Mouse (Mus musculus) C2C12 (cell line): ENCODE results near the gene Twist2. TPM values are rescaled to one million over a fixed set of nuclear protein-coding genes. Genes with fewer than 3 reads are reported as not detected.

Experiments
- H3K27me3 ChIP-seq: one replicate; pipeline ENCODE4 v1.6.1; 2011; ENCODE audit not compliant: control insufficient read depth, insufficient read depth, insufficient read length
- H3K36me3 ChIP-seq: one replicate; pipeline ENCODE4 v1.6.1; 2011; ENCODE audit not compliant: control insufficient read depth, insufficient read depth
- H3K4me3 ChIP-seq: one replicate; pipeline ENCODE4 v1.5.1; 2011; ENCODE audit warnings: mild to moderate bottlenecking, control low read depth; ENCODE audit not compliant: poor library complexity, insufficient read depth, severe bottlenecking
- H3K79me2 ChIP-seq: one replicate; pipeline ENCODE4 v1.6.1; 2011; ENCODE audit not compliant: control insufficient read depth, insufficient read depth
- H3K79me3 ChIP-seq: one replicate; pipeline ENCODE4 v1.6.1; 2011; ENCODE audit warnings: low read depth, control low read depth
- H3ac ChIP-seq: one replicate; pipeline ENCODE3; 2011; ENCODE audit warnings: low read depth; ENCODE audit not compliant: control insufficient read depth, insufficient read length
- CEBPB ChIP-seq: IDR thresholded peaks from one replicate; pipeline ENCODE4 v1.6.1; 2011; ENCODE audit warnings: low read depth, mild to moderate bottlenecking, control low read depth, moderate library complexity
- CTCF ChIP-seq: IDR thresholded peaks from one replicate; pipeline ENCODE4 v1.5.1; 2011; ENCODE audit not compliant: control insufficient read depth, insufficient read depth, insufficient read length
- FOSL1 ChIP-seq: IDR thresholded peaks from one replicate; pipeline ENCODE4 v1.8.0; 2011; ENCODE audit warnings: mild to moderate bottlenecking, low read length; ENCODE audit not compliant: poor library complexity, insufficient read depth, severe bottlenecking
- MAX ChIP-seq: IDR thresholded peaks from one replicate; pipeline ENCODE4 v1.6.1; 2011; ENCODE audit warnings: mild to moderate bottlenecking, control low read depth
- MYOD1 ChIP-seq: IDR thresholded peaks from one replicate; pipeline ENCODE4 v1.6.1; 2011; ENCODE audit warnings: low read depth; ENCODE audit not compliant: control insufficient read depth, insufficient read length
- MYOG ChIP-seq: IDR thresholded peaks from one replicate; pipeline ENCODE4 v1.6.1; 2011; ENCODE audit not compliant: control insufficient read depth, insufficient read length; ENCODE audit errors: extremely low read depth
- USF1 ChIP-seq: IDR thresholded peaks from one replicate; pipeline ENCODE4 v1.6.1; 2011; ENCODE audit warnings: low read depth, mild to moderate bottlenecking, control low read depth, moderate library complexity
- polyA plus RNA-seq: library from polyadenylated mRNA; unstranded; fragments of >200 nt; fragmentation: generic; extraction: Trizol; gene quantifications from one replicate; pipeline ENCODE4 v1.2.1, GENCODE M21; 2012; ENCODE audit warnings: missing spikeins

The Twist2 gene
- polyA plus RNA-seq, 1 experiment = 65.4 TPM

- no peak overlapping the region for H3K4me3 ChIP-seq
- no peaks in the 10 kb centered on the region for H3K27me3 ChIP-seq
- H3K79me2 ChIP-seq = no peaks in the 10 kb centered on the region
- no peaks in the 10 kb centered on the region for H3K79me3 ChIP-seq
- TF ChIP-seq FOSL1 (no peak), MYOG (no peak), USF1 (no peak), CEBPB (no peak), MAX (no peak)
- H3K36me3 ChIP-seq = no peaks in the 10 kb centered on the region
- H3ac ChIP-seq = no peak overlapping the region
Measured at GRCm38 (mm10) chr1:91758600-91759515, 42.4 kb upstream of the Twist2 start.

GRCm38 (mm10) chr1:91760140-91760986 is 40.9 kb upstream of the Twist2 start:
- H3K79me3 ChIP-seq = no peaks in the 10 kb centered on the region
- peaks cover 3% of the 10 kb centered on the region for H3K27me3 ChIP-seq
- TF ChIP-seq CEBPB (no peak), FOSL1 (no peak), MYOG (no peak), MYOD1 (no peak), CTCF (no peak), USF1 (no peak), MAX (no peak)
- H3K79me2 ChIP-seq = no peaks in the 10 kb centered on the region
- H3ac ChIP-seq = no peak overlapping the region
- H3K4me3 ChIP-seq = no peak overlapping the region
- H3K36me3 ChIP-seq = no peaks in the 10 kb centered on the region

- no peak overlapping the region for H3K4me3 ChIP-seq
- no peak overlapping the region for H3ac ChIP-seq
- H3K79me2 ChIP-seq = no peaks in the 10 kb centered on the region
- TF ChIP-seq MYOD1 (no peak), CEBPB (no peak), USF1 (no peak), MAX (no peak), CTCF (no peak), FOSL1 (no peak), MYOG (no peak)
- no peaks in the 10 kb centered on the region for H3K36me3 ChIP-seq
- peaks cover 9% of the 10 kb centered on the region for H3K27me3 ChIP-seq
- H3K79me3 ChIP-seq = no peaks in the 10 kb centered on the region
Measured at GRCm38 (mm10) chr1:91762528-91763091, 38.7 kb upstream of the Twist2 start.

GRCm38 (mm10) chr1:91770221-91770624 is 31.0 kb upstream of the Twist2 start:
- Histone ChIP-seq H3K36me3 (no peaks in the 10 kb centered on the region), H3K27me3 (peaks cover 13% of the 10 kb centered on the region), H3K79me2 (no peaks in the 10 kb centered on the region), H3K79me3 (no peaks in the 10 kb centered on the region), H3K4me3 (no peak overlapping the region), H3ac (no peak overlapping the region)
- TF ChIP-seq MAX (no peak), MYOG (no peak), USF1 (no peak), CTCF (no peak), FOSL1 (no peak), CEBPB (no peak), MYOD1 (no peak)

- Histone ChIP-seq H3K79me3 (no peaks in the 10 kb centered on the region), H3K27me3 (peaks cover 10% of the 10 kb centered on the region), H3ac (no peak overlapping the region), H3K36me3 (no peaks in the 10 kb centered on the region), H3K4me3 (no peak overlapping the region), H3K79me2 (no peaks in the 10 kb centered on the region)
- TF ChIP-seq MYOD1 (no peak), MYOG (no peak), USF1 (no peak), FOSL1 (no peak), CTCF (no peak), MAX (no peak), CEBPB (no peak)
Measured at GRCm38 (mm10) chr1:91770676-91771075, 30.6 kb upstream of the Twist2 start.
